Comparison of ENCODE assay signal across 10 mouse cellular contexts in the genomic region with DNA sequence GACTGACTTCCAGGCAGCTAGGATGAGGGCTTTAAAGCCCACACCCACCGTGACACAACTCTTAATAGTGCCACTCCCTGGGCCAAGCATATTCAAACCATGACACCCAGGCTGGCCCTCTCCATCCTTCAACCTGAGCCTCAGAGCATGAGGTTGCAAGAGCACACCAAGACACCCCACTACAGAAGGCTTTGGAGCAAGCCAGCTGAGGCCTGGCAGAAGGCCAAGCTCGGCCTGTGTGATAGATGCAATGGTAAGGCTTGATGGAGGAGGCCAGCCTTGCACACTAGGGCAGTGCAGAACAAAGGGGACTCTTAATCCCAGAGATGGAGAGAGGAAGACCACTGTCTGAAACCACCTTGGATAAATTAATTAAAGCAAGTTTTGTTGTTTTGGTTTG. TPM values are rescaled to one million over a fixed set of nuclear protein-coding genes. Genes with fewer than 3 reads are reported as not detected.
DNase-seq lines count a peak whose midpoint lies in the region.
"Had no signal": no experiment of that assay in that cellular context is flagged by ENCODE, and none has a peak within 500 bp of the region (broad histone marks: within the 10 kb centered on the region; RNA-seq: fewer than 3 reads in every experiment).

No protein-coding gene starts in this region.

- peak; percentile 31 for DNase-seq in heart, postnatal 4 days
- no peak for DNase-seq in heart, adult 11 months
- peak; percentile 36 for DNase-seq in retina, postnatal 1 day
- DNase-seq in retina, embryonic 14.5 days (ENCODE audit: low spot score): no peak
- DNase-seq in adipocyte (ENCODE audit: low spot score): peak; percentile 22
- DNase-seq in cerebellum, postnatal 14 days: peak; percentile 49 to 61
- DNase-seq in layer of hippocampus, adult 9-10 months (ENCODE audit: low spot score): no peak
- DNase-seq: thymus, adult 18-20 months had no signal

RNA-seq across cellular contexts. Expression of a gene that starts 3.2 kb away (rescaled TPM):
- total RNA-seq in heart, postnatal 4 days (2021): under 1 TPM; 0.52 to 0.79 TPM
- total RNA-seq: megakaryocyte, adult 5-6 weeks; monocyte, adult 5-6 weeks had no signal

RNA-seq across cellular contexts. Expression of a gene that starts 47.9 kb away (rescaled TPM):
- 10 to 100 TPM; 35.1 to 38.6 TPM for total RNA-seq in heart, postnatal 4 days (2021)

Comparison
In these comparisons a context has a peak if more than half of its experiments do, and no peak if none do; other contexts are left out.
1. DNase-seq: peak in heart, postnatal 4 days (single experiment), retina, postnatal 1 day (single experiment), adipocyte (single experiment) and cerebellum, postnatal 14 days (2 of 2); none in heart, adult 11 months (single experiment), retina, embryonic 14.5 days (single experiment) and layer of hippocampus, adult 9-10 months (single experiment).